Mouse (Mus musculus) cerebellum, adult (tissue): ENCODE results near the gene Sem1.
"Not testable (repeated sequence)": the region's sequence is repeated elsewhere in the genome, so short reads cannot be mapped to it uniquely, and the experiment has no call there.

Experiments used
- ATAC-seq: cut with Nextera tagmentation; 2 replicates; pipeline ENCODE4 v1.9.2; 2017; ENCODE audit warnings: mild to moderate bottlenecking, moderate library complexity, mixed read lengths; ENCODE audit not compliant: insufficient number of reproducible peaks, low FRiP score, low TSS enrichment

Gene Sem1

DNA sequence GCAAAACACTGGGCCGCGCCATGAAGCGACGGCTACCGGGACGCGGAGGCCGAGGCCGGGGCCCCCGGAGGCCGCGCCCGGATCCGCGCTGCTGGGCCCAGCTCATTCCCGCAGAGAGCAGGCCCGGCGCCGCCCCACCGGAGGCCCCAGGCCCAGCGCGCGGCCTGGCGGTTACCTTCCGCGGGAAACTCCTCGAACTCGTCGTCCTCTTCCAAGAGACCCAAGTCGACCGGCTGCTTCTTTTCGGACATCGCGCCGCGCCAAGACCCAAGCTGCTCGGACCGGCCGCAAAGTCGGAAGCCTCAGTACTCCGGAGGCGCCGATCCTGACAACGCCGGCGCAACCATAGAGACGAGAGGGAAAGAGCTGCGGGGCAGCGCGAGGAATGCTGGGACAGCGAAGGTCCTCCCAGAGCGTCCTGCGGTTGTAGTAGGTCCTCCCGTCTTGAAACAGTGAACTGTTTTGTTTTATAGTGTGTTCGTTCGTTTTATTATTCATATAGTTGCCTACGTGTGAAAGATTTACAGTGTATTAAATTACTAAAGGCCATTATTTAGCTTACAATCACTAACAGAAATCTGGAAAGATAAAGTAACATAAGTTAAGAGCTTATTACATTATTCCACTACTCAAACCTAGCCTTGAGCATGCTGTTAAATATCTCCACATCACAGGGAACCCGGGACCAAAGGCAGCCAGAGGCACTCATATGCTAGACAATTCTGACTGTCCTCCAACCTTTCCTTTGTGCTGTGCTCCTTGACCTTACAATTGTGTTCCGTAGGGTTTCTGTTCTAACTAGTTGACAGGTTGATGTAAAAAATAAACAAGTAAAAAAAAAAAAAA, at the start of gene Sem1:
TSS of gene Sem1 (minus strand) at position 360 of the 846 bp plus-strand sequence.
- peak; percentile 97 for ATAC-seq

DNA sequence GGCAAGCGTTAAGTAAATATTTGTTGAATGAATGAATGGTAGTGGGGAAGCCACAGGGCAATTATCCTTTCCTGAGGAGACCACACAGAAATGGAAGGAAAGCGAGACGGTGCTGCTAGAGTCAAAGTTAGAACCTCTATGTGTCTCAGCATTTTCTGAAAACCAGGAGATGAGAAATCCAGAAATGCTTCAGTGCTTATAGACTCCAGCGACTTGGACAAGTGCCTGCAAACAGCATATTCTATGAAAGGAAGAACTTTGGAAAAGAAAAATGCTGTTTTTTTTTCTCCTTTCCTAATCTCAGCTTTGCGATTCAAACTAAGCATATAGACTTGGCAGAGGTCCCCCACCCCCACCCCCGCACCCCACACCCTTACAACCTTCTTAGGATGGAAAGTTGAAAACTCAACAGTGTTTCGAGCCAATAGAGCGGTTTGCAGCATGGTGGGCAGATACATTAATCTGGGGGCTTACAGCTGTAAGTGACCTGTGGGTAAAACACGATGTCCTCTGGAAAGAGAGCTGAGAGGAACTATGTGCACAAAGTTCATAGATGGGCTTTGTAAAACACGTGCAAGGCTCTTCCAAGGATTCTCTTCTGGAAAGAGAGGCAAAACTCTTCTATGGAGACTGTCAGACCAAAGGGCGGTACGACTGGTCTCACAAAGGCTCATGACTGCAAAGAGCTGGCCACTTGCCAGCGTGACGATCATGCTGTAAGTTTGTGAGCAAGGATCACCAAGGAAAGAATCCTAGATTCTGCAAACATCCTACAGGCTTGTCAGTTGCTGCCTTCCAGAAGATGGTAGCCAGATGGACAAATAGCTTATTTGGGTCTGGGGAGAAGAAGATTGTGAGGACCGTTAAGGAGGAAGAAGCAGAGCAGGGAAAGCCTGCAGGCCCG, 44.6 kb upstream of the Sem1 start:
- ATAC-seq, result no peak

DNA sequence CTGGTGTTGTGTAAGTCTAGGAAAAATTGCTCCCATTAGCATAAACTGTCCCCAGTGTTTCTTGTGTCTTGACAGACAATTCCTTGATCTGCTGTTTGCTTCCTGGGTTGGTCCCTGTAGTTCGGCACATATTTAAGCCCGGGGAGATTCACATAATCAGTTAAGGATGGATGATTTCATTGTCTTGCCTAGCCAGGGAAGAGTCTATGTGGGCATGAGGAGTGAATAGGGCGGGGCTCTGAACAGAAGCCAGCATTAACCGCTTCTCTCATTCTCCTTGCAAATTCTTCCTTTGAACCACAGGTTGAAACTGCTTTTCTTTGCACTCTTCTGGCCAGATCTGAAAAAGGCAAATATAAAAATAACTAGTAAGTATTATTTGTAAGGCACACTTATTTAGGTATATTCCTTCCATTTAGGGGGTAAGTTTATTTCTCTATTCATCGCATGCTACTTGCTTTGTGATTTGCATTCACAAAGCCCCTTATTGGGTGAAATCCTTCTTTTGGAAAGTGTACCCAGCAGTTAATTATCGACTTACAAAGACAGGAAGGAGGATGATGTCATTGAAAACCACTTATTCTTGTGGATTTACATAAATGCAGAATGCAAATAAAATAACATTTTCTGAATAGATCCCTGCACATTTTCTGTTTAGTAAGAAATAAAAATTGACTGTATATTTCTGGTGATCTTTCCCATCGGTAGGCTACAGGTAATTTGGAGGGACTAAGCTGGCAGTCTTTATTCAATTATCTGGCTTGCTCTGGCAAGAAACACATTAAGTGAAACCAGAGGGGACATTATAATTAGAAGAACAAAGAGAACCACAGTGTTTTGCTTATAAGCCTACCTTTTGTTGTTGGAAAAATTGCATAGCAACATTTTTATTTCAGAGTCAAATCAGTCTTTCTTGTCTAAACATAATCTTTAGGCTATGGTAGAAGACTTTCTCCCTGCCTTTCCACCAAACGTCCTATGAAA, 25.4 kb upstream of the Sem1 start:
- ATAC-seq, result no peak

DNA sequence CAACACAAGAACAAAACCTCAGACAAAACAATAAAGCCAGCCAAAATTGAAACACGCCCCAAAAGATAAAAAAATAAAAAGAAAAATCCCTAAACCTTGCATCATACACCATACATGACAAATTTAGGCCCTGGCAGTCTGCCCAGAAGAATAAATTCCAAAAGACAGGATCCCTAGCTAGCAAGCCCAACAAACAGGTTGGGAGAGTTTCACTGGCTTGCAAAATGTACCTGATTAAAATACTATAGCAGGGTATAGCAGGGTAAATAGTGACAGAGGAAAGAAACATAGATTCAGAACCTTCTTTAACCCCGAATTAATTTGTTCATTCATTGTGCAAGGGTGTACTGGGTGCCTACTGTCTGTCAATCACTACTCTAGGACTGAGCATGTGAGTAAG, 7.8 kb upstream of the Sem1 start:
- no peak for ATAC-seq

DNA sequence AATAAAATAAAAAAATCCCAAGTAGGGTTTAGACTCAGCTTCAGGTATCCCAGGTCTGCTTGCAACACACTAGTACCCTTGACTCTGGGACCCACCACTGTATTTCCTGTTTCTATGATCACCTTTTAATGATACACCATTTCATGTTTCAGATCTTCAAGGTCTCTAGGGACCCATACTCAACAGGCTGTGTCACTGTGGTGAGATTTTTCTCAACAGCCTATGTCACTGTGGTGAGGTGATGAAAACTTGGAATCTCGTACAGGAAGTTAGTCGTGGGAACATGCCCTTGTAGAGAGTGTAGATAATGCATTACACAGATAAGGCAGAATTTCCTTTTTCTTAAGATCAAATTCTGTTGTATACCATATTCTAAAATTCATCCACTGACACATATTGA, 3.4 kb upstream of the Sem1 start:
- ATAC-seq, result no peak

DNA sequence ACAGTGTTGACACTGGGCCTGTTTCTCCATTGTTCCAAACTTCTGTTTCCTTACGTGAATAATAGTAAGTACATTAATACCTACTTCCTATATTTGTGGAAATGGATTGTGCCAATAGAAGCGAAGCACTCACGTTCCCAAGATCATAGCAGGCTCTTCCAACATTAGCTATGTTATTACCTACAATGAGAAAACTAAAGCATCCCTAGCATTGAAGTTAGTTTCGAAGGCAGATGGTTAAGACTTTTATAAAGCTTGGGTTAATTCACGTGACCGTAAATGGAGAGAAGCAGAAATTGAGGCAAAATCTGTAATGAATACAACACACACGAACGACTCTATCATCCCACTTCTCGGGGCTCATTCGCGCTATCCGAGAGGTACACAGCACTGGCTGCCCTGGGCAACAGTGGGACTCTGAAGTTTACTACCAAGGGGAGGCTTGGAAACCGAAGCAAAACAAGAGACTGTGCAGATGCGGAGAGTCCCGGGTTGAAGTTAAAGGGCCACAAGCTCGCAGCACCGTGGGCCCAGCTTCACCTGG, 650 bp downstream of the Sem1 start:
- peak; percentile 49; the same call in 1 of the 2 replicates for ATAC-seq

DNA sequence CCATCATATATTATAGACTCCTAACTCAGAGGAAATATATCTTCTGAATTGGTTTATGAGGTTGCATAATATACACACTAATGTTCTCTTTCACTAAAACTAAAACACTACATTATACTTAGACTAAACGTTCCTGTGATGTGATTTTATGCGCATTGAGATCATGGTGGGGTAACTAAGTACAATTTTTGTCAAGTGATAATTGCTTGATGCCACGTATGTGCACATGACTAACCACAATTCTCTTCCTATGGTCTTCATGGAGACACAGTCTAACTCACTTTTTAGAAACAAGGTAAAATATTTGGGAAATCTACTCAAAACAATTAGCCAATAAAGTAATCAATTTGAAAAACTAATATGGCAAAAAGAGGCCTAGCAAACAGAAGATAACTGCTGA, 1.2 kb downstream of the Sem1 start:
- no peak for ATAC-seq

DNA sequence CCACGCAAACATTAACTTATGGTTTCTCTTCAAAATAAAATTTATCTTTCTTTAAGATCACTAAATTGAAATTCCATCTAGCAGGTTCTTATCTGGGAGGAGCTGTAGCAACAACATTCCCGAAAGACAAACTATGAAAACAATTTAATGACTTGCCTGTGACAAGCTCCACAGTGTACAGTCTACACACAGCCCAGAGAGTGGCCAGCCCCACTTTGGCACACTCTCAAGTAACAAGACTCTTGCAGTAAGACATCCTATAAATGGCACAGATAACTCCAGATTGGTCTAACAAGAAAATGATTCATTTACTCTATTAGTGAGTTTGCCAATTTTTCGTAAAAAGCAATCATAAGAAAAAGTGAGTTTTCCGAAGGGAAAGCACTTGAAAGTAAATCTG, 2.7 kb downstream of the Sem1 start:
- no peak for ATAC-seq

DNA sequence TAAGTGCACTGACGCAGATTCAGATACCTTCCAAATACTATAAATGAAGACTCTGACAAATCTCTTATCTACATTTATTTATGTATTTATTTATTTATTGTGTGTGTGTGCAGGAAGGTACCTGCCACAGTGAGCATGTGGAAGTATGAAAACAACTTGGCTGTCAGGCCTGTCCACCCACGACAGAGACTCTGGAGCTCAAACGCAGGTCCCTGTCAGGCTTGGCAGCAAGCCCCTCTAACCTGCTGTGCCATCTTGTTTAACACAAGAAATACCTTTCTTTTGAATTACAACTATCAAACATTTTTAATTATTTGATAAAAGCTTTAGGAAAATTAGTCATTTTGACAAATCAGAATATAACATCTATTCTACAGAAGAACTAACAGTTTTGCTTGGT, 10.0 kb downstream of the Sem1 start:
- peak; percentile 78 for ATAC-seq

DNA sequence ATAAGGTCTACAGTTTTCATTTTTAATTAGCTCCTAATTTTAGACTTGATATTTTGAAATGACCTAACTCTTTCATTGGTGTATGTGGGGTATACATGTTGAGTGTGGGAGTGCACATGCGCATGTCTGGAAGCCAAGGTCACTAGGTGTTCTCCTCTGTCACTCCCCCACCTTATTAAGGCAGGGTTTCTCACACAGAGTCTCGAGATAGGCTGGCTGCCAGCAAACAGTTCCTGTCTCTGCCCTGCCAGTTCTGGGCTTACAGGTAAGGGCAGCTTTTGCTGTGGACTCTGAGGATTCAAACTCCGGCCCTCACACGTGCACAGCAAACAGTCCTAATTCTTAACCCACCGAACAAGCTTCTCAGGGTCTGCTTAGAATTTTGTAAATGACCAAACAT, 14.8 kb downstream of the Sem1 start:
- ATAC-seq, result peak; percentile 53; the same call in 1 of the 2 replicates

DNA sequence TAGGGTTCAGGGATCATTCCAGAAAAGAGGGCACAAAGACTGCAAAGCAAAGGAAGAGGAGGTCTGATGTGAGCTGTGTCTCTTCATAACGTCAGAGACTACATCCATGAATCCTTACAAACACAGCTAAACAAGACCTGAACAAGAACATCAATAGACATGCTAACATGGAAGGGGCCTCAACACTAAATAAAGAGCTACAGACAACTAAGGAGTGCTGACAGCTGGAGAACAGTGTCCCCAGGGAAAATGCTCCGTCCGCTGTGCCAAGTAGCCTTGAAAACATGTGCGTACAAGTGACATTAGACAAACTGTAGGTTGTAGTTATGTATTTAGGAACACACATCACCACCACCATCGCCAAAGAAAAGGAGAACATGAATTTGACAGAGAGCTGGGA, 15.7 kb downstream of the Sem1 start:
- ATAC-seq, result no peak

DNA sequence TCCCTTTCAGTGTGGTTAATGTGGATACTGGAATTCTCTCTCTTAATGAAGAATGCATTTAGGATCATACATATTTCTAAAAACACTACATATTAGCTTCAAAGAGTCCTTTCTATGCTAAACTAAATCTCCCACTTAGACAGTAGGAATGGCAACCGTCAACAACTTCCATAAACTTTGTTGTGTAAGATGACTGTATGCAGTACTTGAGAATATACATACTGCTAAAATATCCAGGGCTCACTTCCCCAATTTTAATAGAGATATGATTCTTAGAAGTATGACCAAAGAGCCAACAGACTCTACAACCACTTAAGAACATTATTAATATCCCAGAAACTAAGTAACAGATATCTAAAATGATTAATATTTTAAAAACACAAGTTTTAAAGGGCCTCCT, 20.8 kb downstream of the Sem1 start:
- no peak for ATAC-seq

DNA sequence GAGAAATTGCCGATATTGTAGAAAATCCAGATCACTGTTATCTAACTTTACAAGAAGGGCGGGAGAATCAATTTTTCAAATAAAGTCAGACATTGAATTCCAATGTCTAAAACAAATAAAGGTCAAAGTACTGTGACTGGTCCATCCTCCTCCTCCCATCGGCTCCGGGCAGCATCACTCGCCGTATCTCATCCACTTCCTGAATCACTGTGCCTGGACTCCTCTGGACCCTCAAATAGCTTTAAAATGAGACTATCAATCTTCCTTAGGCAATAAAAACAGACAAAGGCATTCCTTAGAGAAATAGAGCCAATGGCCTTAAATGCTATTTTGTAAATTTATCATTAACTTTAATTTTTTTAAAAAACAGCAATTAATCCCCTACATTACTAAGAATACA, 26.5 kb downstream of the Sem1 start:
- ATAC-seq, result no peak

DNA sequence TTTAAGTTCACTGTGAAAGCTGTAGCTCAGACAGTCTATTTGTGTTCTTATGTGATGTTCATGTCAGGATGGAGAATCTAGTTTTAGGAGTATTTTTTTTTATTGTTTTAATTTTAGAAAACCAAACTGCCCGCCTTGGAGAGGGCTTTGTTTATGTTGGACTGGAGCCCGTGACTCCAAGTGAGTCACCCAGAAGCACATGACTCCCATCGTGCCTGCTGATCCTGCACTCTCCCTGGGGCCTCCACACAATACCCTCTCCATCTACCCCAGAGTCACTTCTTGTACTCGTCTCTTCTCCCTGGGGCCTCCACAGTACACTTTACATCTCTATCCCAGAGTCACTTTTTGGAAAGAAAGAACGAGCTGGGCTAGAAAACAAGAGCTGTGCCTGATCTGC, 30.5 kb downstream of the Sem1 start:
- ATAC-seq, result no peak

DNA sequence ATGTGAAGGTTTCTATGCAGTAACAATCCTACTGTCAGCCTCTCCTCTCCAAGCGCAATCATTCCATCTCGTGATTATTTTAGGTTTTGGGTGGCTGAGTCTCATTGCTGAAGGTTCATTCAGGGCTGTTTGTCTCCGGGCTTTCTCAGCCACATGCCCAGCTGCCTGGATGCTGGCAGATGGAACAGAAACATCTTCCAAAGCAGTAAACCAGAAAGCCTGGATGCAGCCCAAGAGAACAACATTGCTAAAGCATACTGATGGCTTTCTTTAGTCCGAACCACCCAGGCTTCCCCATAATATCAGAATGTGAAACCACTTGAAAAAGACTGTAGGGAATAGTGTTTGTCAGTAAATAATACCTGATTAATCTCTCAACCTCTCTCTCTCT, 34.2 kb downstream of the Sem1 start:
- ATAC-seq, result no peak

DNA sequence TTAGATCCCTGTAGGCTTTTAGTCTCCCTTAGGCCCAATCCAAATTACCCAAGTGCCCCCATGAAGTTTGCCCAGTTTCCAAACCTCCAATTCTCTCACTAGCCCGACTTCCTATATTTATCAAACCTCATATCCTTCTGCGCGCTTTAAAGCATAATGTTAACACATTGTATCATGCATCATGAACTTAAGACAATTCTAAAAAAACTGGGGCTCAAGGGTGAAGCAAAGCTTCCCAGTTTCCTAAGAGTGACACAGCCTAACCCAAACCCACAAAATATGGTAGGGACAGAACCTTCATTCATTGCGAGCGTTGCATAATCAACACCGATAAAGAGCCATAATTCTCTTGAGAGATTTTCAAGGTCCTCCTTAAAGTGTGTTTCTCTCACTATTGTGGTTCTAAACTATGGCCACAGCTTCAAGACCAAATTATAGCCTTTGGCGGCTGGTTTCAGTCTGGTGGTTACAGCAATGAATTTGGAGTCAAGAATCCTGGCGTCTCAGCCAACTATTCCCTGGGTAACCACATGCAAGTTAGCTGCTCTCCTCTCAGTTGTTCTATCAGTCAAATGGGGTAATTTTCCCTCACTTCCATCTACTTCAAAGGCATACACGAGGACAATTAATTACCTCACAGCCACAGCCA, 34.7 kb downstream of the Sem1 start:
- ATAC-seq, result no peak

DNA sequence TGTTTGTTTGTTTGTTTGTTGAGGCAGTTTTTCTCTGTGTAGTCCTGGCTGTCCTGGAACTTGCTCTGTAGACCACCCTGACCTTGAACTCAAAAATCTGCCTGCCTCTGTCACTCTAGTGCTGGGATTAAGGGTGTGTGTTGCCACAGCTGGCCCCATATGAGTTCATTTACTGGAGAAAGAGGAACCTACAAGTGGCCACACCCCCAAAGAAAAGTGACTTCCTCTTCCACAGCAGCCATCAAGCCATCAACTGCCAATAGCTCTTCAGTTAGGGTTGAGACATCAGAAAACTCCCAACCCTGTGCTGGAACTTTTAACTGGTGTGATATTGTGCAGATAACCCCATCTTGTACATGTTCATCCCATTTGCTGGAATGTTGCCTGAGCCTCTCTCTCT, 36.3 kb downstream of the Sem1 start:
- ATAC-seq, result no peak

DNA sequence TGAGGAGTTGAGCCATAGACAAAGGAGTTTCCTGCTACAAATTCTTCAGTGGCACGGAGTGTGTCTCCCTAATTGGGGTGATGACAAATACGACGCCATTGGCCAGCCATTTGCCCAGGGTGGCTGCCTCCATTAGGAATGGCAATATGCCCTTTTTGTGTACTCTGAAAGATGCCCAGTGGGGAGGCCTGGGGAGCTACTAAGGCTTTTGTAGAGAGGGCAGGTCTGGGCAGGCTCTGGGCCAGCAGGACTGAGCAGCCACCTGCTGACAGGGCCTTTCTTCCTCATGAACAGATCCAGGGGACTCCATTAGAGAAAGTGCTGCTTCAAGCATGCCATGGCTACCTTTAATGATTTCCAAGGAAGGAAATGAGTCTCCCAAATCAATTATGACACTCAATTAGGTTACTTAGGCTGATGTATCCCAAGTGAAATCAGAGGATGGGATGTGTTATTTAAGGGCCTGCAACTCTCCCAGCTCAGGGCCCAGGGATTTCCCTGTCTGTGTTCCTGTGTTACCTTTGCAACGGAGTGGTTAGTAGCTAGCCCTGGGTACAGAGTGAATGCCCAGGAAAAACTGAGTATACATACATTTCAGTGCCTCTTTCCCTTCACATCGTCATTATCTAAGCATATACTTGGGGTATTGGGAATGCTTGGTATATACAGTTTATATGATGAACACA, 41.5 kb downstream of the Sem1 start:
- ATAC-seq, result no peak

DNA sequence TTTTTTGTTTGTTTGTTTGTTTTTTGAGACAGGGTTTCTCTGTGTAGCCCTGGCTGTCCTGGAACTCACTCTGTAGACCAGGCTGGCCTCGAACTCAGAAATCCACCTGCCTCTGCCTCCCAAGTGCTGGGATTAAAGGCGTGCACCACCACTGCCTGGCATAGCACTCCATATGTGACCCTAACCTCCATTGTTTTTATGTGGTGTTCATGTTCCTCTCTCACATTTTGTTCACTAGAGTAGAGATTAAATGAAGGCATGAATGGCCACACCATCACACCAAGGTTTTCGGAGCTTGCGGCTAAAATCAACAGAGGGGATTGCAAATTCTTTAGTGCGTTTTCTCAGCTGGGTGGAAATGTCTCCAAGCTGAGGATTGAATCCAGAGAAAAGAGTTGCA, 42.1 kb downstream of the Sem1 start:
- ATAC-seq, result not testable (repeated sequence)
